Mouse (Mus musculus): Measurements from ENCODE around the gene Acvr1b. TPM values are rescaled to one million over a fixed set of nuclear protein-coding genes. Genes with fewer than 3 reads are reported as not detected.

The Acvr1b gene
- polyA plus RNA-seq, 1 experiment from 2014 or later: 30.0 TPM

DNA sequence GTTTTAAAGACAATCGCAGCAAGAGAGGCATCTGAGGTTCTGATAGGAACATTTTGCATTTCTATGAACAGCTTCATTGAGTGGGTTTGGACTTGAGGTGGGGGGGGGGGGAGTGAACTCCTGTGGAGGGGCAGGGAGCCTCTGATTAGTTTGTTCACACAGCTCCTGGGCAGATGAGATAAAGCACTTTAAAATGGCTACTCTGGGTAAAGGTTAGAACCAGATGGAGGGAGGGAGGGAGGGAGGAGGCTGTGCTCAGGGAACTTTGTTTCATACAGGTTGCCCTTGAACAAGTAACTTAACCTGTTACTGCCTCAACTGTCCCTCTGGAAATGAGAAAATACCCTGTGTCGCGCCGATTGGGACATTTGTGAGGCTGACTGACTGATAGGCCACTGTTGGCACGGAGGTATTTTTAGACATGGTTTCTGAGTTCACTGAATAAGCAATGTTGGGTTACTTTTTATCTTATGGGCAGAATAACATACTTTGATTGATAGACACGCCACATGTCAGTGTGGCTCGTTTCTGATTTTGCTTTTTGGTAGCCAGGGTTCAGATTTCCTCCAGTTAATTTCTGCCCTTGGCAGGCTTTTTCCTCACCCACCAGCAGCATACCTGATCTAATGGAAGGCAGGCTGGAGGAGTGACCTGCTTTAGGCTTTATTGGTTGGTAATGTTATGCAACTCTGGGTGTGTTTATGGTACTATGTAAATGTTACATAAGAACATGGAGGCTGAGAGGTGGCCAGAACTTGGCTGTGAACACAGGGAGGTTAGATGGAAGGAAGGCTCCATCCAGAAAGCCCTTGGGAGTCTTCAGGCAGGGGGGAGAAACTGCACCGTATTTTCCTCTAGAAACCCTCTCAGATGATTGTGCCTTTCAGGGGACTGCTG lies 3.2 kb downstream of the Acvr1b start:
- Histone ChIP-seq H3K4me3 (replicated peaks; ENCODE audit: low read length) (no peak overlapping the region), H3K4me2 (replicated peaks) (peak overlapping the region; percentile 88), H3K9me3 (ENCODE audit: control insufficient read depth, low read length) (no peaks in the 10 kb centered on the region), H3K27ac (no peak overlapping the region), H3K36me3 (replicated peaks; ENCODE audit: control insufficient read depth, insufficient read depth) (no peaks in the 10 kb centered on the region), H3K4me1 (replicated peaks; ENCODE audit: control insufficient read depth, insufficient read depth, low read length) (peaks cover 51% of the 10 kb centered on the region), H3K27me3 (ENCODE audit: control insufficient read depth, insufficient read depth, low read length) (0 out of 2 replicates have a peak, but pooled peaks cover 3% of the 10 kb centered on the region), H3K9ac (0 out of 2 replicates have a peak overlapping the region, but pooled peaks have one; percentile 94)
- DNase-seq (ENCODE audit: low spot score) (no peak), ATAC-seq (ENCODE audit: low FRiP score) (no peak)
- WGBS: 66% methylated on average over 8 of the region's 8 CpGs

DNA sequence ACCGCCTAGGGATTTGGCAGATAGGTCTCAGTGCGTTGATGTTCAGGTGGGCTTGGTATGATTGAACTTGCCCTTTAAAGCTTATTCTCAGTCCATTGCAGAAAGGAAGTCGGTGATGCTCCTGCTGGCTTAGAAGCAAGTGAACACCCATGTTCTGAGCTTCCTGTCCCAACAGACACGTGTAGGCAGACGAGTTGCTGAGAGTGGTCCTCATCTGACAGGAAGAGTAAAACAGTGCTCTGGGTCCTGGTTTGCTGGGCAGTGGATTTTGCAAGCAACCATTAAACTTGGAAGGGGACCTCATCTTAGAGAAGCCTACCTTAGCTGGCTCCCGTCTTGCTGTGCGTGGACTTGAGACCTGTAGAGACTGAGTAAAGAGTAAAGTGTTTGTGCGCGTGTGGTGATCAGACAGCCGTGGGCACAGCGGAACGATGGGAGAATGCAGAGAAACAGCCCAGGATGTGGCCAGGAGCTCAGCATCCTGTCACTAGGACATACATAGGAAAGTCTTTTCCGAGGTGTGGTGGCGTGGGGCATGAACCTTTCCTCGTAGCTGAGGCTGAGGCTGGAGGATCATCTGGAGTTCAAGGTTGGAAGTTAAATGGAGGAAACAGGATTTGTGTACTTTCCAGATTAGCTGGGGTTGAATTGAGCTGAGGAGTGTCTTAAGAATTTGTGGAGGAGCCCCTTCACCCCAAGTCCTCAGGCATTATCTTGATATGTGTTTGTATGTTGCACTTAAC lies 6.7 kb downstream of the Acvr1b start:
- H3K9ac ChIP-seq: no peak overlapping the region
- WGBS: 80% methylated on average over 15 of the region's 15 CpGs
- no peak for DNase-seq (ENCODE audit: low spot score)
- H3K4me2 ChIP-seq (replicated peaks): no peak overlapping the region
- H3K4me1 ChIP-seq (replicated peaks; ENCODE audit: control insufficient read depth, insufficient read depth, low read length): peaks cover 51% of the 10 kb centered on the region
- 0 out of 2 replicates have a peak, but pooled peaks cover 3% of the 10 kb centered on the region for H3K36me3 ChIP-seq (replicated peaks; ENCODE audit: control insufficient read depth, insufficient read depth)
- H3K27me3 ChIP-seq (ENCODE audit: control insufficient read depth, insufficient read depth, low read length): no peaks in the 10 kb centered on the region
- H3K4me3 ChIP-seq (replicated peaks; ENCODE audit: low read length): no peak overlapping the region
- H3K27ac ChIP-seq: no peak overlapping the region
- no peaks in the 10 kb centered on the region; the same call in 1 of the 2 replicates for H3K9me3 ChIP-seq (ENCODE audit: control insufficient read depth, low read length)
- ATAC-seq (ENCODE audit: low FRiP score): no peak

DNA sequence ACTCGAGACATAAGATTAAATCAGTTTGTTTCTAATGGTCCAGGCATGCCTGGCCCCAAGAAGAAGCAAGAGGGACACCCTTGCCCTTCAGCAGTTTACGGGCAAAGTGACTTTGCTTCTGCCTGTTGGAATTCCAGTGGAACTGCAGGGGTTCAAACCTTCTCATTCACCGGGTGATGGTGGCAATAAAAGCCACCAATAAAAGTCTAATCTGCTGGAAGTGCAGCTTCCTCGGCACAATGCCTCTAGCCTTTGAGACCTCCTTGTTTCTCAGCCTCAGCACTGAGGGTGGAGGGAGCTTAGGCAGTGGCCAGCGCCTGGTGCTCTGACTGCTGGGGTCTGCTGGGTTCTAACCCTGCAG lies 7.2 kb downstream of the Acvr1b start:
- Histone ChIP-seq H3K36me3 (replicated peaks; ENCODE audit: control insufficient read depth, insufficient read depth) (0 out of 2 replicates have a peak, but pooled peaks cover 3% of the 10 kb centered on the region), H3K4me1 (replicated peaks; ENCODE audit: control insufficient read depth, insufficient read depth, low read length) (peaks cover 46% of the 10 kb centered on the region), H3K27me3 (ENCODE audit: control insufficient read depth, insufficient read depth, low read length) (no peaks in the 10 kb centered on the region), H3K4me3 (replicated peaks; ENCODE audit: low read length) (no peak overlapping the region), H3K9ac (no peak overlapping the region), H3K4me2 (replicated peaks) (no peak overlapping the region), H3K27ac (no peak overlapping the region), H3K9me3 (ENCODE audit: control insufficient read depth, low read length) (no peaks in the 10 kb centered on the region; the same call in 1 of the 2 replicates)
- WGBS: 27% methylated on average over 5 of the region's 5 CpGs
- DNase-seq (ENCODE audit: low spot score) (no peak), ATAC-seq (ENCODE audit: low FRiP score) (no peak)

DNA sequence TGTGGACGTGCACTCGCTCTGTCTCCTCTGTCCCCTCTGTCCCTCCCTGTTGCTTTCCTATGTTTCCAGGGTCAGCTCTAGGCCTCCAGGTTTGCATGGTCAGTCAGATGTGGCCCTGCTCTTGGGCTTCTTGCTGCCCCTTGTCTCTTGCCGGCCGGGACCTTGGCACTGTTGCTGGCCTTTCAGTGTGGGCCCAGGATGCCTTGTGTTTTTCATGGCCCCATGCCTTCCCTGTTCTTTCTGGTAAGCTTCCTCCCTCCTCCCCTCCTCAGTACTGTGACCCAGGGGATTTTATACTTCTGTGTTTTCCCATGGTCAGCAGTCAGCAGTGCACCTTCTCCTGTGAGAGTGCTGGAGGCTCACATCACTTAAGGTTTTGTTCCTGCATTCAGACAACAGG lies 7.6 kb downstream of the Acvr1b start:
- DNase-seq (ENCODE audit: low spot score): no peak
- Histone ChIP-seq H3K27ac (no peak overlapping the region), H3K9me3 (ENCODE audit: control insufficient read depth, low read length) (no peaks in the 10 kb centered on the region; the same call in 1 of the 2 replicates), H3K9ac (no peak overlapping the region), H3K27me3 (ENCODE audit: control insufficient read depth, insufficient read depth, low read length) (no peaks in the 10 kb centered on the region), H3K4me1 (replicated peaks; ENCODE audit: control insufficient read depth, insufficient read depth, low read length) (peaks cover 42% of the 10 kb centered on the region), H3K4me2 (replicated peaks) (no peak overlapping the region), H3K4me3 (replicated peaks; ENCODE audit: low read length) (no peak overlapping the region), H3K36me3 (replicated peaks; ENCODE audit: control insufficient read depth, insufficient read depth) (0 out of 2 replicates have a peak, but pooled peaks cover 3% of the 10 kb centered on the region)
- WGBS: 18% methylated on average over 4 of the region's 4 CpGs
- no peak for ATAC-seq (ENCODE audit: low FRiP score)

DNA sequence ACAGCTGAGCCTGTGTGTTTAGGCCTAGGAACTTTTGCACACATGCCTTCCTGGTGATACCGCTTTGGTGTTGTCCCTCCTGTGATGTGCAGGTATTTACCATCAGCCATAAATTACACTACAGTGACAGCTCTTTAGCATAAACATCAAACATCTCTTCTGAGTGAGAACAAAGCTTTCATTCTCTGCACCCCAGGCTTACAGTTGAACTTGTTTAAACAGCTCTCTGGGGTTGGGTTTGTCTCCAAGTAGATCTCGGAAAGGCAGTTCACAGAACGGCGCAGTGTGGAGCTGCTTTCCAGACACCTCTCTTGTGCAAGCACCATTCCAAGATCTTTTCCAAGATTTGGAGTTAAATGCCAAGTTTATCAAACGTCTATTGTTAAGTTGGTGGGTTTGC lies 8.8 kb downstream of the Acvr1b start:
- DNase-seq (ENCODE audit: low spot score) (no peak), ATAC-seq (ENCODE audit: low FRiP score) (no peak)
- H3K4me1 ChIP-seq (replicated peaks; ENCODE audit: control insufficient read depth, insufficient read depth, low read length): peaks cover 30% of the 10 kb centered on the region
- H3K4me3 ChIP-seq (replicated peaks; ENCODE audit: low read length): no peak overlapping the region
- no peaks in the 10 kb centered on the region; the same call in 1 of the 2 replicates for H3K9me3 ChIP-seq (ENCODE audit: control insufficient read depth, low read length)
- H3K36me3 ChIP-seq (replicated peaks; ENCODE audit: control insufficient read depth, insufficient read depth): 0 out of 2 replicates have a peak, but pooled peaks cover 3% of the 10 kb centered on the region
- H3K27me3 ChIP-seq (ENCODE audit: control insufficient read depth, insufficient read depth, low read length): no peaks in the 10 kb centered on the region
- WGBS: 37% methylated on average over 5 of the region's 5 CpGs
- H3K4me2 ChIP-seq (replicated peaks): no peak overlapping the region
- H3K9ac ChIP-seq: no peak overlapping the region
- no peak overlapping the region for H3K27ac ChIP-seq

DNA sequence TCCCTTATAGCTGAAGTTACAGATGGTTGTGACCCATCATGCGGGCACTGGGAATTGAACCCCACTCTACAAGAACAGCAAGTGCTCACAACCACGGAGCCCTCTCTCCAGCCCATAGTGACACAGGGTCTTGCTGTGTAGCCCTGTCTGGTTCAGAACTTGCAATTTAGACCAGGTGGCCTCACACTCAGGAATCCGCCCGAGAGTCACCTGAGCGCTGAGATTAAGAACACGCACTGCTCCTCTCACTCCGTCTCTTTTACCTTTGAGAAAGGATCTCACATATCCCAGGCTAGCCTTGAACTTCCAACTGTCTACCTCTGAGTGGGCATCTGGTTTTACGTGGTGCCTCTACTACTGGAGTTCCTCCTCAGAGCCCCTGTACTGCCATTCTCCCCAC lies 10.4 kb downstream of the Acvr1b start:
- WGBS: 96% methylated on average over 8 of the region's 8 CpGs
- ATAC-seq (ENCODE audit: low FRiP score) (no peak), DNase-seq (ENCODE audit: low spot score) (no peak)
- Histone ChIP-seq H3K9ac (no peak overlapping the region), H3K4me2 (replicated peaks) (no peak overlapping the region), H3K9me3 (ENCODE audit: control insufficient read depth, low read length) (no peaks in the 10 kb centered on the region; the same call in 1 of the 2 replicates), H3K4me1 (replicated peaks; ENCODE audit: control insufficient read depth, insufficient read depth, low read length) (peaks cover 16% of the 10 kb centered on the region), H3K36me3 (replicated peaks; ENCODE audit: control insufficient read depth, insufficient read depth) (0 out of 2 replicates have a peak, but pooled peaks cover 3% of the 10 kb centered on the region), H3K27ac (no peak overlapping the region), H3K4me3 (replicated peaks; ENCODE audit: low read length) (no peak overlapping the region), H3K27me3 (ENCODE audit: control insufficient read depth, insufficient read depth, low read length) (no peaks in the 10 kb centered on the region)

DNA sequence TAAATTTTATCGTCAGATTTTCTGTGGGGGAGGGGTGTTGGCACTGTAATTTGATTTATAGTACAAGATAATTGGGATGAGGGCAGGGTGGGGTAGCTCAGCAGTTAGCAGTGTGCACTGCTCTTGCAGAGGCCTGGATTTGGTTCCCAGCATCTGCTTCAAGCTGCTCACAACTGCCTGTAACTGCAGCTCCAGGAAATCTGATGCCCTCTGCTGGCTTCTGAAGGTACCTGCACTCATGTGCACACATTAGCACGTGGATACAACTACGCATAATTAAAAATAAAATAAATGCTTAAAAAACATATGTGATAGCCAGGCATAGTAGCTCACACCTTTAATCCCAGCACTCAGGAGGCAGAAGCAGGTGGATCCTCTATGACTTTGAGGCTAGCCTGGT lies 11.7 kb downstream of the Acvr1b start:
- ATAC-seq (ENCODE audit: low FRiP score) (no peak), DNase-seq (ENCODE audit: low spot score) (no peak)
- Histone ChIP-seq H3K27ac (no peak overlapping the region), H3K27me3 (ENCODE audit: control insufficient read depth, insufficient read depth, low read length) (no peaks in the 10 kb centered on the region), H3K4me1 (replicated peaks; ENCODE audit: control insufficient read depth, insufficient read depth, low read length) (peaks cover 12% of the 10 kb centered on the region), H3K4me2 (replicated peaks) (no peak overlapping the region), H3K9me3 (ENCODE audit: control insufficient read depth, low read length) (no peaks in the 10 kb centered on the region; the same call in 1 of the 2 replicates), H3K36me3 (replicated peaks; ENCODE audit: control insufficient read depth, insufficient read depth) (0 out of 2 replicates have a peak, but pooled peaks cover 3% of the 10 kb centered on the region), H3K9ac (no peak overlapping the region), H3K4me3 (replicated peaks; ENCODE audit: low read length) (no peak overlapping the region)
- 95% methylated on average over 3 of the region's 3 CpGs for WGBS

DNA sequence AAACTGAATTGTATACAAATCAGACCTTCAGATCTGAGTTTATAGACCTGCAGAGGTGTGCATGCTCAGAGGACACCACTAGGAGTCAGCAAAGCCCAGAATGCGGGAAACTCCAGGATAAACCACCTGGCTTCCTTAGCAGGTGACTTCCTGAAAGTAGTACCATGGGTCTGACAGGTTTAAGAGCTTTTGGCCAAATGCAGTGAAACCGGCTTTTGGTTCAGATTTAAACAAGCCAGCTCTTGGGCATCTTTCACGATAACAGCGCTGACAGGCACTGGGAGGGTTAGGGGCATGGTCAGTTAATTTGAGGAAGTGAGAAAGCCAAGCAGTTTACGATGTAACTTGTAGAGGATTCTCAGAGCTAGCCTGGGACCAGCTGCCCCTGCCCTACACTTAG lies 14.0 kb downstream of the Acvr1b start:
- no peak for ATAC-seq (ENCODE audit: low FRiP score)
- no peak for DNase-seq (ENCODE audit: low spot score)
- Histone ChIP-seq H3K4me2 (replicated peaks) (no peak overlapping the region), H3K4me1 (replicated peaks; ENCODE audit: control insufficient read depth, insufficient read depth, low read length) (peaks cover 11% of the 10 kb centered on the region; the same call in 1 of the 2 replicates), H3K9me3 (ENCODE audit: control insufficient read depth, low read length) (no peaks in the 10 kb centered on the region; the same call in 1 of the 2 replicates), H3K9ac (no peak overlapping the region), H3K27me3 (ENCODE audit: control insufficient read depth, insufficient read depth, low read length) (no peaks in the 10 kb centered on the region), H3K27ac (no peak overlapping the region), H3K4me3 (replicated peaks; ENCODE audit: low read length) (no peak overlapping the region), H3K36me3 (replicated peaks; ENCODE audit: control insufficient read depth, insufficient read depth) (0 out of 2 replicates have a peak, but pooled peaks cover 3% of the 10 kb centered on the region)
- WGBS: 84% methylated on average over 5 of the region's 5 CpGs
